Mouse (Mus musculus) lung, postnatal 0 days (tissue): ENCODE results near the gene Fbln1.

Source experiments
- CTCF ChIP-seq: IDR thresholded peaks from 2 replicates; pipeline ENCODE4 v1.5.1; 2016; ENCODE audit warnings: antibody characterized with exemption, mild to moderate bottlenecking
- EP300 ChIP-seq: IDR thresholded peaks from 2 replicates; pipeline ENCODE4 v1.6.1; 2016; ENCODE audit warnings: antibody characterized with exemption, mild to moderate bottlenecking, control low read depth

GRCm38 (mm10) chr15:85228568-85228967 is 22.8 kb downstream of the Fbln1 start:
- TF ChIP-seq CTCF = no peak
- TF ChIP-seq EP300 = no peak
